Mouse (Mus musculus): ENCODE data around the gene Dnah17. TPM values are rescaled to one million over a fixed set of nuclear protein-coding genes. Genes with fewer than 3 reads are reported as not detected.

The Dnah17 gene
- 0.04 and 0.14 TPM in 2 replicates for polyA plus RNA-seq (2012; rRNA removed)

- WGBS = 83% methylated on average over 7 of the region's 7 CpGs
- peaks cover 19% of the 10 kb centered on the region for H3K4me1 ChIP-seq (ENCODE audit: control insufficient read depth, insufficient read depth, insufficient read length, low read length)
- no peaks in the 10 kb centered on the region for H3K27me3 ChIP-seq (ENCODE audit: control insufficient read depth, insufficient read depth, low read length)
- no peaks in the 10 kb centered on the region for H3K36me3 ChIP-seq (ENCODE audit: control insufficient read depth, insufficient read depth, low read length)
- H3K4me3 ChIP-seq (ENCODE audit: low read depth, low read length) = no peak within 1 kb of the TSS
- TF ChIP-seq POLR2A (IDR thresholded peaks at IDR 0.05; ENCODE audit: low read depth, low read length) (no peak), CTCF (IDR thresholded peaks at IDR 0.05; ENCODE audit: extremely low read depth, insufficient read length, insufficient replicate concordance, low read depth, low read length) (no peak)
- no peak within 1 kb of the TSS for H3K27ac ChIP-seq (ENCODE audit: insufficient read depth, low read depth, low read length)
Measured at GRCm38 (mm10) chr11:118130534-118130933, at the start of gene Dnah17. Gene Dnah17 (minus strand): TSS chr11:118130634.

DNA sequence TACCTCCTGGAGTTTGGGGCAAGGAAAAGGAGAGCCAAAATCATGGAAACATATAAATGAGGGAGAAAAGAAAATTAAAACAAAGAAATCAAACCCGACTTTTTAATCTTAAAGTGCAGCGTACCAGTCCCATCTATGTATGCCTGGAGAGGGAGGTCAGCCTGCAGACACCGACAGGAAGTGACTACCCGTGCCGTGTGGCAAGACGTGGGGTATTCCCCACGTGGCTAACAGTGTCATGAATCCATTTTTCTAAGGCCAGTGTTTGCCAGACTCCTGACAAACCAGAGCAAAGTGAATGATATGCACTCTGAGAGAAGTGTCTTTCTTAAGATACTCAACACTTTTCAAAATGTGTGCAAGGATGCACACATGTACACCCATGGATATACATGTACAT lies 49.8 kb upstream of the Dnah17 start:
- Histone ChIP-seq H3K36me3 (ENCODE audit: control insufficient read depth, insufficient read depth, low read length) (peaks cover 63% of the 10 kb centered on the region), H3K4me1 (ENCODE audit: control insufficient read depth, insufficient read depth, insufficient read length, low read length) (no peaks in the 10 kb centered on the region), H3K4me3 (ENCODE audit: low read depth, low read length) (no peak overlapping the region), H3K27me3 (ENCODE audit: control insufficient read depth, insufficient read depth, low read length) (no peaks in the 10 kb centered on the region), H3K27ac (ENCODE audit: insufficient read depth, low read depth, low read length) (no peak overlapping the region)
- WGBS = 74% methylated on average over 7 of the region's 7 CpGs
- TF ChIP-seq CTCF (IDR thresholded peaks at IDR 0.05; ENCODE audit: extremely low read depth, insufficient read length, insufficient replicate concordance, low read depth, low read length) = no peak

GRCm38 (mm10) chr11:118178236-118178635 lies 47.8 kb upstream of the Dnah17 start:
- WGBS = 88% methylated on average over 5 of the region's 5 CpGs
- H3K27ac ChIP-seq (ENCODE audit: insufficient read depth, low read depth, low read length) = no peak overlapping the region
- no peaks in the 10 kb centered on the region for H3K27me3 ChIP-seq (ENCODE audit: control insufficient read depth, insufficient read depth, low read length)
- H3K4me1 ChIP-seq (ENCODE audit: control insufficient read depth, insufficient read depth, insufficient read length, low read length) = no peaks in the 10 kb centered on the region
- no peak overlapping the region for H3K4me3 ChIP-seq (ENCODE audit: low read depth, low read length)
- TF ChIP-seq CTCF (IDR thresholded peaks at IDR 0.05; ENCODE audit: extremely low read depth, insufficient read length, insufficient replicate concordance, low read depth, low read length) (no peak), POLR2A (IDR thresholded peaks at IDR 0.05; ENCODE audit: low read depth, low read length) (no peak)
- H3K36me3 ChIP-seq (ENCODE audit: control insufficient read depth, insufficient read depth, low read length) = peaks cover 54% of the 10 kb centered on the region

GRCm38 (mm10) chr11:118174752-118175151 lies 44.3 kb upstream of the Dnah17 start:
- TF ChIP-seq POLR2A (IDR thresholded peaks at IDR 0.05; ENCODE audit: low read depth, low read length) (no peak), CTCF (IDR thresholded peaks at IDR 0.05; ENCODE audit: extremely low read depth, insufficient read length, insufficient replicate concordance, low read depth, low read length) (no peak)
- 80% methylated on average over 7 of the region's 7 CpGs for WGBS
- peaks cover 36% of the 10 kb centered on the region for H3K36me3 ChIP-seq (ENCODE audit: control insufficient read depth, insufficient read depth, low read length)

DNA sequence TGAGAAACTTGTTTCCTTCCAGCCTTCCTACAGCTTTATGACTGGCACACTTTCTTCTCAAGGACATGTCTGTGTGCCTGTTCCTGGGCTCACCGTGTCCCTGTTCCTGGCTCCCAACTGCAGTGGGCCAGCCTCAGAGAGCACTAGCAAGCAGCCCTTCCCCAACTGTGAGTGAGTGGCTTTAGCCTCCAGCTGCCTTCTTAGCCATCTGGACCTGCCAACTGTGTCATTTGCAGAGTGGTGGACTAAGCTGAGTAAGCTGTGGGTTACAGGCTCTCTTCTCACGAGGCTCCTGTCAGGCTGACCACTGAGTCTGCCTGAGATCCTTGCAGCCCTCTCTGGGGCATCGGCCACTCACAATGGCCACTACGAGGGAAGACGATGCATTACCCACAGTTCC lies 42.3 kb upstream of the Dnah17 start:
- no peak for TF ChIP-seq POLR2A (IDR thresholded peaks at IDR 0.05; ENCODE audit: low read depth, low read length)
- TF ChIP-seq CTCF (IDR thresholded peaks at IDR 0.05; ENCODE audit: extremely low read depth, insufficient read length, insufficient replicate concordance, low read depth, low read length) = no peak
- 87% methylated on average over 5 of the region's 5 CpGs for WGBS
- Histone ChIP-seq H3K27ac (ENCODE audit: insufficient read depth, low read depth, low read length) (no peak overlapping the region), H3K4me3 (ENCODE audit: low read depth, low read length) (no peak overlapping the region), H3K4me1 (ENCODE audit: control insufficient read depth, insufficient read depth, insufficient read length, low read length) (no peaks in the 10 kb centered on the region), H3K36me3 (ENCODE audit: control insufficient read depth, insufficient read depth, low read length) (peaks cover 37% of the 10 kb centered on the region), H3K27me3 (ENCODE audit: control insufficient read depth, insufficient read depth, low read length) (no peaks in the 10 kb centered on the region)

More at GRCm38 (mm10) chr11:118174752-118175151, 44.3 kb upstream of the Dnah17 start:
- Histone ChIP-seq H3K4me1 (ENCODE audit: control insufficient read depth, insufficient read depth, insufficient read length, low read length) (no peaks in the 10 kb centered on the region), H3K27me3 (ENCODE audit: control insufficient read depth, insufficient read depth, low read length) (no peaks in the 10 kb centered on the region), H3K4me3 (ENCODE audit: low read depth, low read length) (no peak overlapping the region), H3K27ac (ENCODE audit: insufficient read depth, low read depth, low read length) (no peak overlapping the region)

DNA sequence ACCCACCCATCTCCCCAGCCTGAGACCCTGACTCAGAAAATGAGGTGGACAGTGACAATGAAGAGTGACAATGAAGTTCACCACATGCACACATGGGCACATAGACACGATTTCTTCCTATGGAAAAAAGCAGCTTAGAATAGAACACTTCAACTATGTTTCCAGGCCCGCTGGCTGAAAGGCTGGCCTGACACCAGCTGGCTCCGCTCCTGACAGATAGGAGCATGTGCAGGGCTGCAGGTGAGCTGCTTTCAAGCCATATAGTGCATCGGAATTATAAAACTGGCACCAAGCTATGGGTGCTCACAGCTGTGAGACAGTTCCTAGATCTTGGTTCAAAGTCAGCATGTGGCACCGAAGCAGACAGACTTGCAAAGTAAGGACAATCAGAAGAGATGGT lies 39.9 kb upstream of the Dnah17 start:
- Histone ChIP-seq H3K4me1 (ENCODE audit: control insufficient read depth, insufficient read depth, insufficient read length, low read length) (no peaks in the 10 kb centered on the region), H3K36me3 (ENCODE audit: control insufficient read depth, insufficient read depth, low read length) (peaks cover 54% of the 10 kb centered on the region), H3K4me3 (ENCODE audit: low read depth, low read length) (no peak overlapping the region), H3K27ac (ENCODE audit: insufficient read depth, low read depth, low read length) (no peak overlapping the region), H3K27me3 (ENCODE audit: control insufficient read depth, insufficient read depth, low read length) (no peaks in the 10 kb centered on the region)
- no peak for TF ChIP-seq CTCF (IDR thresholded peaks at IDR 0.05; ENCODE audit: extremely low read depth, insufficient read length, insufficient replicate concordance, low read depth, low read length)
- TF ChIP-seq POLR2A (IDR thresholded peaks at IDR 0.05; ENCODE audit: low read depth, low read length) = no peak
- 80% methylated on average over 5 of the region's 5 CpGs for WGBS

DNA sequence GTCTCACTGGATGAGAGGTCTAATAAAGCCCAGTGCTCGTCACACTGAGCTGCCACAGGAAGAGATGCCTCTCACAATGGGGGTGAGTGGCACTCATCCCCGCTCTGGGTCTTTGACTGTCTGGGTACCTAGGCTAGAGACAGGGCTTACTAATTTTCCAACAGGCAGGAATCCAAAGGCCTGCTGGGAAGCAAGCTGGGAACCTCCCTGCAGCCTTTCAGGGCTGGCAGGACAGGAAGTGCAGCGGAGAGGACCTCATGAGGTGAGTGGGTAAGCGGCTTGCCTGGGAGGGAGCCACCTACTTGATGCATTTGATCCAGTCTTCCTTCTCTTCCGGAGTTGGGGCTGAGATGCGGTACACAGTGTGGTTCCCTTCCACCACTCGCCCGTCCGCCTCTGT lies 38.3 kb upstream of the Dnah17 start:
- H3K36me3 ChIP-seq (ENCODE audit: control insufficient read depth, insufficient read depth, low read length) = peaks cover 60% of the 10 kb centered on the region
- WGBS = 90% methylated on average over 9 of the region's 9 CpGs

DNA sequence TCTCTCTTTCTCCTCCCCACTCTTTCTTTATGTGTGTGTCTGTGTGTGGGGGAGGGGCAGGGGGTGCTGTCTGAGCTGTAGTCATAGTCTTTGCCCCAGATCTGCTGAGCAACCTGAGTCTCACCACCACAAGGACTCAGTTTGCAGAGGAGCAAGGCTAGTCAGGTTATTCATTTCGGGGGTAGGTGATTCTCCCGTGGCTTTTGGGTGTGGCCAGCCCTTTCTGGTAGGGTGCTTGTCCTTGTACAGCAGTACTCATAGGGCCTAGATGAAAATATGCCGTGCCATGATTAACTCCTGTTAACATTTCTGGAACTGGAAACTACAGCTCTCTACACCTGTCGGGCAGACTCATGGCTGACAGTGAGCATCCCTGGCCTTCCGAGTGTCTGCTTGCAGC lies 36.2 kb upstream of the Dnah17 start:
- Histone ChIP-seq H3K4me3 (ENCODE audit: low read depth, low read length) (no peak overlapping the region), H3K27me3 (ENCODE audit: control insufficient read depth, insufficient read depth, low read length) (no peaks in the 10 kb centered on the region), H3K4me1 (ENCODE audit: control insufficient read depth, insufficient read depth, insufficient read length, low read length) (no peaks in the 10 kb centered on the region), H3K36me3 (ENCODE audit: control insufficient read depth, insufficient read depth, low read length) (peaks cover 74% of the 10 kb centered on the region), H3K27ac (ENCODE audit: insufficient read depth, low read depth, low read length) (no peak overlapping the region)
- no peak for TF ChIP-seq POLR2A (IDR thresholded peaks at IDR 0.05; ENCODE audit: low read depth, low read length)
- TF ChIP-seq CTCF (IDR thresholded peaks at IDR 0.05; ENCODE audit: extremely low read depth, insufficient read length, insufficient replicate concordance, low read depth, low read length) = no peak
- 87% methylated on average over 5 of the region's 5 CpGs for WGBS

More for the DNA sequence above, 38.3 kb upstream of the Dnah17 start:
- Histone ChIP-seq H3K4me1 (ENCODE audit: control insufficient read depth, insufficient read depth, insufficient read length, low read length) (no peaks in the 10 kb centered on the region), H3K27me3 (ENCODE audit: control insufficient read depth, insufficient read depth, low read length) (no peaks in the 10 kb centered on the region), H3K27ac (ENCODE audit: insufficient read depth, low read depth, low read length) (no peak overlapping the region), H3K4me3 (ENCODE audit: low read depth, low read length) (no peak overlapping the region)
- no peak for TF ChIP-seq POLR2A (IDR thresholded peaks at IDR 0.05; ENCODE audit: low read depth, low read length)
- no peak for TF ChIP-seq CTCF (IDR thresholded peaks at IDR 0.05; ENCODE audit: extremely low read depth, insufficient read length, insufficient replicate concordance, low read depth, low read length)

Measured in small intestine, adult 2 months (tissue).